Mouse (Mus musculus) hindbrain, postnatal 0 days (tissue): ENCODE measurements around the gene Lin7a. TPM values are rescaled to one million over a fixed set of nuclear protein-coding genes. Genes with fewer than 3 reads are reported as not detected.

Experiments
- ATAC-seq: fragments of 200-750 bp; cut with Nextera tagmentation; 2 replicates; pipeline ENCODE4 v1.8.0; 2017; ENCODE audit warnings: mild to moderate bottlenecking, moderate TSS enrichment, moderate library complexity
- DNase-seq: peaks from one replicate; pipeline ENCODE4 v3.0.0-alpha.2; 2015; ENCODE audit warnings: low spot score
- H3K27ac ChIP-seq: fragments of 300-500 bp; sonication (generic); 2 replicates; pipeline ENCODE4 v1.5.1; 2014; ENCODE audit warnings: mild to moderate bottlenecking
- H3K27me3 ChIP-seq: fragments of 300-500 bp; sonication (generic); 2 replicates; pipeline ENCODE4 v1.6.1; 2014; ENCODE audit warnings: low read length, mixed read lengths; ENCODE audit not compliant: insufficient read depth
- H3K36me3 ChIP-seq: fragments of 300-500 bp; sonication (generic); 2 replicates; pipeline ENCODE4 v1.6.1; 2014; ENCODE audit warnings: low read length, mixed read lengths; ENCODE audit not compliant: insufficient read depth
- H3K4me1 ChIP-seq: fragments of 300-500 bp; sonication (generic); 2 replicates; pipeline ENCODE4 v1.6.1; 2014; ENCODE audit warnings: antibody characterized with exemption, low read length, mixed read lengths; ENCODE audit not compliant: insufficient read depth
- H3K4me2 ChIP-seq: fragments of 300-500 bp; sonication (generic); 2 replicates; pipeline ENCODE4 v1.6.1; 2014; ENCODE audit warnings: low read depth, mild to moderate bottlenecking, low read length, moderate library complexity, mixed read lengths
- H3K4me3 ChIP-seq: fragments of 300-500 bp; sonication (generic); 2 replicates; pipeline ENCODE4 v1.5.1; 2014; ENCODE audit warnings: low read length
- H3K9ac ChIP-seq: fragments of 300-500 bp; sonication (generic); replicated peaks from 2 replicates; pipeline ENCODE4 v1.6.1; 2014; ENCODE audit warnings: mild to moderate bottlenecking, low read length, moderate library complexity, mixed read lengths
- H3K9me3 ChIP-seq: fragments of 300-500 bp; sonication (generic); 2 replicates; pipeline ENCODE4 v1.6.1; 2016; ENCODE audit warnings: low read length, mixed read lengths
- CTCF ChIP-seq: IDR thresholded peaks from 2 replicates; pipeline ENCODE4 v1.5.1; 2016; ENCODE audit warnings: antibody characterized with exemption, control low read depth, low read depth
- WGBS: fragments of 180-500 bp; shearing (Covaris S2); extraction: QIAGEN DNeasy Blood & Tissue Kit; methylation state at CpG from one replicate; pipeline ENCODE4 v1.1.7; 2014; 5-methylcytosine and 5-hydroxymethylcytosine counted together
- polyA plus RNA-seq: library from polyadenylated mRNA; unstranded; fragments of >200 nt; fragmentation: Nextera tagmentation; extraction: Ambion mirVana; gene quantifications from 2 replicates; pipeline ENCODE4 v1.2.1, GENCODE M21; 2015
- total RNA-seq: library from RNA; depleted of rRNA; stranded (reverse); fragments of >200 nt; gene quantifications from 2 replicates; pipeline ENCODE4 v1.2.3, GENCODE M21; 2014

Gene Lin7a
- total and polyA plus RNA-seq, 2 experiments from 2014 or later = 26.0 to 27.8 TPM

DNA sequence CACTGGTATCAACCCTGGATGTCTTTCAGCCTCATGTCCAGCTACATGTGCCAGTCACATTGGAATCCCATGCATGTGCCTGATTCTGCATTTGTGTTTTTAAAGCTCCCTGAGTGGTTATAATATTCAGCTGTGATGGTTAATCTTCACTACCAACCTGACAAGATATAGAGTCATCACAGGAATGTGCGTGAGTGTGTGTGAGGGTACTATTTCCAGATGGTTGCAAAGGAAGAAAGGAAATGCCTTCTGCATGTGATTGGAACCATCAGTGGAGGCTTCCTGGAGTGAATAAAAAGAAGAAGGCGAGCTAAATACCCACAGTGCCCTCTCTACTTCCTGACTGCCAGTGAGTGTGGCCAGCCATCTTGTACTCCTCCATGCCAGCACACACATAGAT lies 48.2 kb downstream of the Lin7a start:
- H3K4me2 ChIP-seq = no peak overlapping the region
- no peak for ATAC-seq
- 69% methylated on average over 2 of the region's 2 CpGs for WGBS

GRCm38 (mm10) chr10:107323865-107324264 lies 52.4 kb downstream of the Lin7a start:
- TF ChIP-seq CTCF = no peak
- no peak overlapping the region for H3K4me2 ChIP-seq
- DNase-seq (no peak), ATAC-seq (no peak)
- H3K9ac ChIP-seq = no peak overlapping the region
- H3K36me3 ChIP-seq = no peaks in the 10 kb centered on the region
- H3K4me3 ChIP-seq = no peak overlapping the region
- WGBS = 95% methylated on average over 7 of the region's 7 CpGs
- no peak overlapping the region for H3K27ac ChIP-seq
- no peaks in the 10 kb centered on the region for H3K9me3 ChIP-seq
- H3K4me1 ChIP-seq = no peaks in the 10 kb centered on the region
- no peaks in the 10 kb centered on the region for H3K27me3 ChIP-seq

More for the DNA sequence above, 48.2 kb downstream of the Lin7a start:
- no peak overlapping the region for H3K9ac ChIP-seq
- no peaks in the 10 kb centered on the region for H3K9me3 ChIP-seq
- DNase-seq = no peak
- no peak overlapping the region for H3K4me3 ChIP-seq
- TF ChIP-seq CTCF = no peak
- no peaks in the 10 kb centered on the region for H3K36me3 ChIP-seq
- H3K4me1 ChIP-seq = no peaks in the 10 kb centered on the region
- no peak overlapping the region for H3K27ac ChIP-seq
- H3K27me3 ChIP-seq = no peaks in the 10 kb centered on the region

DNA sequence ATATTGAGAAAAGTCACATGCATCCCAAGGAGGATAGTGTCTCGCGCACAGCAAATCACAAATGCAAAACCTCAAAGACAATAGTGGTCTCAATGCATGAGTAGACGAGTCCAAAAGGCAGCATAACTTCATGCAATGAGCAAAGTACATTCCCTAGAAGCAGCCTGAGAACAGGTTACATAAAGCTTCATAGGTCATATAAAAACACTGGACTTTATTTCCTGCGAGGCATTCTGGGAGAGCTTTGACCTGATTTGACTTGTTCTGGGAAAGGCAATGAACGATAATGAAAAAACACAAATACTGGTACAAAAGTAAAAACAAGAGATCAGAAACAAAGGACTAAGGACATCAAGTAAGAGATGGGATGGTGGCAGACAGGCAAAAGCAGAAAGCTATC lies 54.1 kb downstream of the Lin7a start:
- ATAC-seq (no peak), DNase-seq (no peak)
- H3K36me3 ChIP-seq = no peaks in the 10 kb centered on the region
- 90% methylated on average over 5 of the region's 5 CpGs for WGBS
- no peaks in the 10 kb centered on the region for H3K9me3 ChIP-seq
- H3K9ac ChIP-seq = no peak overlapping the region
- no peaks in the 10 kb centered on the region for H3K4me1 ChIP-seq
- no peaks in the 10 kb centered on the region for H3K27me3 ChIP-seq
- TF ChIP-seq CTCF = no peak
- H3K27ac ChIP-seq = no peak overlapping the region
- no peak overlapping the region for H3K4me2 ChIP-seq
- H3K4me3 ChIP-seq = no peak overlapping the region

GRCm38 (mm10) chr10:107339524-107339923 lies 68.0 kb downstream of the Lin7a start:
- Histone ChIP-seq H3K27me3 (no peaks in the 10 kb centered on the region), H3K4me1 (no peaks in the 10 kb centered on the region), H3K36me3 (no peaks in the 10 kb centered on the region), H3K9me3 (no peaks in the 10 kb centered on the region), H3K4me3 (no peak overlapping the region), H3K4me2 (no peak overlapping the region), H3K9ac (no peak overlapping the region), H3K27ac (no peak overlapping the region)
- no peak for ATAC-seq
- no peak for DNase-seq
- WGBS = 93% methylated on average over 3 of the region's 3 CpGs
- no peak for TF ChIP-seq CTCF

DNA sequence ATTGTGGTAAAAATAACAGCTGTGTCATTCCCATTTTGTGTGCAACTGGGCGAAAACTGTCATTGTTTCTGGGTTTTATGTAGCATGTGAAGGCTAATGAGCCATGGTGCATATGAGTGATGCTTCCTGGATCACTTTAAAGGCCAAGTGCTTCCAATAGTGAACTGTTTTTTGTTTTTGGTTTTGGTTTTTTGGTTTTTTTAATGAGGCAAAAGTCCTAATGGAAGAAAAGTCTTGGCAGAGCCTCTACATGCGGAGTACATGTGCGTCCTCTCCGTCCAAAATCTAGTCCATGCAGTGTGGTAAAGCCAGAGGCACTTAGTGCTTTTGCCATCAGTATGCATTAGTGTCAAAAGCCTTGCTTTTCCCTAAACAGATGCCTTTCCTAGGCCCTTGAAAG lies 69.7 kb downstream of the Lin7a start:
- H3K9ac ChIP-seq = no peak overlapping the region
- H3K4me1 ChIP-seq = no peaks in the 10 kb centered on the region
- H3K9me3 ChIP-seq = no peaks in the 10 kb centered on the region
- no peak overlapping the region for H3K4me3 ChIP-seq
- H3K36me3 ChIP-seq = no peaks in the 10 kb centered on the region
- TF ChIP-seq CTCF = no peak
- DNase-seq (peak; percentile 39), ATAC-seq (peak; percentile 80)
- H3K27ac ChIP-seq = no peak overlapping the region
- H3K4me2 ChIP-seq = no peak overlapping the region
- WGBS = 52% methylated on average over 4 of the region's 4 CpGs
- H3K27me3 ChIP-seq = no peaks in the 10 kb centered on the region

- Histone ChIP-seq H3K27me3 (no peaks in the 10 kb centered on the region), H3K4me2 (no peak overlapping the region), H3K36me3 (no peaks in the 10 kb centered on the region), H3K4me1 (no peaks in the 10 kb centered on the region), H3K27ac (no peak overlapping the region), H3K9ac (no peak overlapping the region), H3K9me3 (no peaks in the 10 kb centered on the region), H3K4me3 (no peak overlapping the region)
- no peak for TF ChIP-seq CTCF
- WGBS = 49% methylated on average over 3 of the region's 3 CpGs
- ATAC-seq (no peak), DNase-seq (no peak)
Measured at GRCm38 (mm10) chr10:107344200-107344599, 72.7 kb downstream of the Lin7a start.

GRCm38 (mm10) chr10:107347842-107348241 lies 76.4 kb downstream of the Lin7a start:
- H3K27ac ChIP-seq = no peak overlapping the region
- TF ChIP-seq CTCF = no peak
- no peak for ATAC-seq
- H3K4me1 ChIP-seq = no peaks in the 10 kb centered on the region
- H3K27me3 ChIP-seq = no peaks in the 10 kb centered on the region
- H3K4me2 ChIP-seq = no peak overlapping the region
- H3K36me3 ChIP-seq = no peaks in the 10 kb centered on the region
- H3K9me3 ChIP-seq = no peaks in the 10 kb centered on the region
- DNase-seq = no peak
- 58% methylated on average over 3 of the region's 3 CpGs for WGBS
- H3K9ac ChIP-seq = no peak overlapping the region
- no peak overlapping the region for H3K4me3 ChIP-seq
